ENCODE assay signal across 12 mouse cellular contexts in genomic region chr11:4264066-4264465, GRCm38 (mm10). TPM values are rescaled to one million over a fixed set of nuclear protein-coding genes. Genes with fewer than 3 reads are reported as not detected.
DNase-seq lines count a peak whose midpoint lies in the region; ATAC-seq lines count a peak whose summit lies in the region.
"Had no signal": no experiment of that assay in that cellular context is flagged by ENCODE, and none has a peak within 500 bp of the region (broad histone marks: within the 10 kb centered on the region; RNA-seq: fewer than 3 reads in every experiment).

No protein-coding gene starts in this region.

- no peak overlapping the region for H3K9ac ChIP-seq in midbrain, embryonic 15.5 days
- H3K9ac ChIP-seq: embryonic facial prominence, embryonic 12.5 days; liver, embryonic 15.5 days had no signal

- no peak overlapping the region for H3K4me3 ChIP-seq in midbrain, embryonic 15.5 days
- H3K4me3 ChIP-seq: embryonic facial prominence, embryonic 12.5 days; liver, embryonic 15.5 days had no signal

- ATAC-seq in midbrain, embryonic 15.5 days (replicated peaks), result no peak
- ATAC-seq: hindbrain, postnatal 0 days had no signal

- H3K27ac ChIP-seq in midbrain, embryonic 15.5 days, result no peak overlapping the region
- H3K27ac ChIP-seq: embryonic facial prominence, embryonic 12.5 days; hindbrain, postnatal 0 days; liver, embryonic 15.5 days had no signal

- peak; percentile 53 for DNase-seq in urinary bladder, postnatal 25 days (ENCODE audit: low spot score)
- no peak for DNase-seq in urinary bladder, adult 2 months (ENCODE audit: low spot score)
- peak; percentile 76 for DNase-seq in gastrocnemius, postnatal 25 days
- DNase-seq in lung, postnatal 14 days, result peak; percentile 45
- no peak for DNase-seq in cerebellum, adult 9-11 months
- DNase-seq in right cerebral cortex, adult 18-20 months, result no peak
- DNase-seq: layer of hippocampus, postnatal 36 days; thymus, postnatal 25 days had no signal

- WGBS in midbrain, embryonic 15.5 days, result 68% methylated on average over 7 of the region's 7 CpGs

- no peaks in the 10 kb centered on the region for H3K36me3 ChIP-seq in midbrain, embryonic 15.5 days (replicated peaks)
- H3K36me3 ChIP-seq: embryonic facial prominence, embryonic 12.5 days; liver, embryonic 15.5 days had no signal

- H3K9me3 ChIP-seq in midbrain, embryonic 15.5 days, result no peaks in the 10 kb centered on the region
- H3K9me3 ChIP-seq: embryonic facial prominence, embryonic 12.5 days; liver, embryonic 15.5 days had no signal

- H3K27me3 ChIP-seq in midbrain, embryonic 15.5 days (replicated peaks), result peaks cover 42% of the 10 kb centered on the region

- no peak overlapping the region for H3K4me2 ChIP-seq in midbrain, embryonic 15.5 days
- H3K4me2 ChIP-seq: embryonic facial prominence, embryonic 12.5 days; liver, embryonic 15.5 days had no signal

- peaks cover 20% of the 10 kb centered on the region for H3K4me1 ChIP-seq in midbrain, embryonic 15.5 days

RNA-seq across cellular contexts. Expression of gene Lif, which starts 6.7 kb away (rescaled TPM):
- polyA plus RNA-seq in urinary bladder, adult 2 months (2012; rRNA removed), result 2.5 and 2.8 TPM in 2 replicates
- total RNA-seq in gastrocnemius, postnatal 25 days (2021), result under 1 TPM; 0.26 to 0.43 TPM
- polyA plus RNA-seq in midbrain, embryonic 15.5 days (2015; fragmentation: Nextera tagmentation; extraction: Ambion mirVana), result 0.05 TPM in 1 of 2 replicates, not detected in the other
- polyA plus RNA-seq: liver, embryonic 15.5 days had no signal

RNA-seq across cellular contexts. Expression of gene Osm, which starts 27.8 kb away (rescaled TPM):
- polyA plus RNA-seq in urinary bladder, adult 2 months (2012; rRNA removed), result 0.28 and 0.39 TPM in 2 replicates
- total RNA-seq in gastrocnemius, postnatal 25 days (2021), result not detected
- polyA plus RNA-seq in midbrain, embryonic 15.5 days (2015; fragmentation: Nextera tagmentation; extraction: Ambion mirVana), result 0.11 and 0.21 TPM in 2 replicates
- total RNA-seq: hindbrain, postnatal 0 days; layer of hippocampus, postnatal 36 days had no signal
- polyA plus RNA-seq: embryonic facial prominence, embryonic 12.5 days had no signal

RNA-seq across cellular contexts. Expression of gene Castor1, which starts 46.0 kb away (rescaled TPM):
- polyA plus RNA-seq in urinary bladder, adult 2 months (2012; rRNA removed), result 19.7 and 19.8 TPM in 2 replicates
- total RNA-seq in gastrocnemius, postnatal 25 days (2021), result 1 to 10 TPM; 1.8 to 4.4 TPM
- 2.6 and 3.6 TPM in 2 replicates for polyA plus RNA-seq in midbrain, embryonic 15.5 days (2015; fragmentation: Nextera tagmentation; extraction: Ambion mirVana)

Comparison
In these comparisons a context has a peak if more than half of its experiments do, and no peak if none do; other contexts are left out.
1. DNase-seq: peak in urinary bladder, postnatal 25 days (single experiment), gastrocnemius, postnatal 25 days (single experiment) and lung, postnatal 14 days (single experiment); none in urinary bladder, adult 2 months (single experiment), cerebellum, adult 9-11 months (single experiment) and right cerebral cortex, adult 18-20 months (single experiment).